Mouse (Mus musculus) frontal cortex, postnatal 36 days (tissue): Measurements from ENCODE around the gene Esrra.
A peak's percentile ranks its signal among the peaks of the same experiment; 100 is the strongest.

Experiments
- DNase-seq, 2 experiments: peaks; one replicate each; pipeline ENCODE4 v3.0.0; 2022; ENCODE audit warnings: low spot score in 2 of 2

The Esrra gene

DNA sequence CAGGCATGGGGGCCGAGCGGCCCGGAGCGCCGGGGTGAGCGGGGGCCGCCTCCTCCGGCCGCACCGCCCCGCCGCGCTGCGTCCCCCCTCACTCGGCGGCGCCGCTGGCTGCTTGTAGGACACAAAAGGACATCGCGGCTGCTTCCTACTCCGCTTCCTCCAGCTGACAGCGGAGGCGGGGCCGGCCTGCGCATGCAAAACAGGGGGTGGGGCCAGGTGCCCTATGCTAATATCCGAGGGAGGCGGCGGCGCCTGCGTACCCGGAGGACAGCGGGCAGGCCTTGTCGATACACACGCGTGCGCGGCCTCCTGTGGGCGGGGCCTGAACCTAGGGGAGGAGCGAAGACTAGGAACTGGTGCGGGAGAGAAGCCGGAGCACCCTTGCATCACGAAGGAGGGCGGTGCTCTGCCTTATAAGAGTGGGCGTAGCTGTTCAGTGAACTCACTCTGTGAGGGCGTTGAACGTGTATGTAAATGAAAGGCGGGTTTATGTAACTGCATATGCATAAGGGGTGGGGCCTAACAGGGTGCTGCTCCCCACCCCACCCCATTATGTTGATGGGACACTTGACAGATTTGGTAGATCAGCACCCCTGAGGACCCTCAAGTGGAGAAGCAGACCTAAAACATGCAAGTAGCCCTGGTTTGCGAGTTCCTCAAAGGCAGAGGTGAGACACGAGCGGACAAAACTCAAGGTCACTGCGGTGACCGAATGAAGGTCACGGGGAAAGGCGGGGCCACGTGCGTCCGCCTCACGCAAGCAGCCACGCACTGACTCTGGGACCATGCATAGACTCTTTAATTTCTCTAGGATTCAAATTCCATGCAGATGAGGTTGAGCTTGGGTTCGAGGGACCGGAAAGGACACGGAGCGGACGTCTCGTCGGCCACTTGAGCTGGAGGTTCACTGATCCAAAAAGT lies at the start of gene Esrra:
Gene Esrra, minus strand, starts transcription at position 167 of the 921 bp plus-strand sequence.
- DNase-seq, result peak; percentile 100

DNA sequence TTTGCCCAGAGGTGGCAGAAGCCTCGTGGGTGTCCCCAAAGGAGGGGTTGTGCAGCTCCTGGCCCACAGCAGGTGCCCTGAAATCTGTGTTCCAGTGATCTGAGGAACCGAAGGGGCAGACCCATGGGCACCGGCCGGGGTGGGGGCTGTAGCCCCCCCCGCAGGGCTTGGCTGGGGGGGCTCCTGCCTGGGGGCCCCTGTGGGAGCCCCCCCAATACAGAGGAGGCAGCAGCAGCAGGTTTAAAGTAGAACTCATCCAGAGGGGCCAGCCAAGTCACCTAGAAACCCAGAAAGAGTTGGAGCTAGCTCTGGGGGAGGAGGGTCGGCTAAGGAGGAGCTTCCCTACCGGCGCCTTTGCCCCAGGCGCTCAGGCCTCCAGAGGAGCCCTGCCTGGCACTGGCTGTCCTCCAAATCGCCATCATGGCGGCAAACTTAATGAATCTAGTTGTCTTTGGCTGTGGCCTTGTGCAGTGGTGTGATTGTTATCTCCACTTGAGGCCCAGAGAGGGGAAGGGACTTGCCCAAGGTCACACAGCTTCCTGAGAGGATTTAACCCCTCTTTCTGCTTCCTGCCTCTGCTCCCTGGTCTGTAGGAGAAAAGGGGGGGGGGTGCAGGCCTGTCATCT lies 49.0 kb upstream of the Esrra start:
- DNase-seq, result no peak

DNA sequence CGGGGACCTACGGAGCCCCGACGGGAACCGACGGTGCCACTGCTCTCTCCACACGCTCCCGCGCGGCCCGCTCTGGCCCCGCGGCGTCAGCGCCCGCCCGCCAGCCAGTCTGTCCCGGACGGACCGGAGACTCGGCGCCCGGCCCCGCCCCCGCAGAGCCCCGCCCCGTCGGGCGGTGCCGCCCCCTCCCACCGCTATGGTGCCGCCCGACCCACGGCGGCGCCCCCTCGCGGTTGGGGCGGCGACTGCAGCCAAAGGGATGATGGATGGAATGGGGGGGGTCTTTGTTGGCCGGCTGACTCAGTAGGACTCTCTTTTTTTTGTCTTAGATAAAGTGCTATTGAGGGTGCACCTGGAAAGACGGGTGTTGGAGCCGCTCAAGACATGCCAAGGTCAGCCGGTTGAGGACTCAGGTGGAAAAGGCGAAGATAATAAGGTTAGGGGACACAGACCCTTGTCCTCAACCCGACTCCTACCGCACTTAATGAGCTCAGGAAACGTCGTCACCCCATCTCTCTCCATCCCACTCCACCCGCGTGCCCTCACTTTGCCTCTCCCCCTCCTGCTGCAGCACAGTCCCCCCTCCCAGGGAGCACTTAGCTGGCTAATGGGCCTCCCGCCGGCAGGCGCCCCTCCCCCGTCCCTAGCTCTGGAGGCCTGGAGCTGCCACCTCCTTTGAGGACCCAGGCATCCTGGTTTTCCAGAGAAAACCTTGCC lies 48.2 kb upstream of the Esrra start:
- no peak for DNase-seq

DNA sequence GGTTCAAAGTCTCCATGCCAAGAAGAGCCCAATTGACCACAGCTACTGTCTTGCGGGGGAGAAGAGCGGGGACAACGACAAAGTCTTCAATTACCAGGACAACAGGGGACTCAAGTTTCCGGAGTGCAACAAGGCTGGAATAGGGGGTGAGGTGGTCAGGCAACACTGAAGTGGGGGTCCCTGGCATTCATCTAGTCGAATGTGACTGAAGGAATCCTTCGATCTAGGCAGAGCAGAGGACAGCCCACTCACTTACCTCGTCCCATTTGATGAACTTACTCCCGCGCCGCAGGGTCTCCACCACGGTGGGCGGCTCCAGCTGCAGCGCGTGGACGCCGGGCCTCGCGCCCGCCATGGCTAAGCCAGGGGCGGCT lies 47.7 kb upstream of the Esrra start:
- DNase-seq, result no peak

DNA sequence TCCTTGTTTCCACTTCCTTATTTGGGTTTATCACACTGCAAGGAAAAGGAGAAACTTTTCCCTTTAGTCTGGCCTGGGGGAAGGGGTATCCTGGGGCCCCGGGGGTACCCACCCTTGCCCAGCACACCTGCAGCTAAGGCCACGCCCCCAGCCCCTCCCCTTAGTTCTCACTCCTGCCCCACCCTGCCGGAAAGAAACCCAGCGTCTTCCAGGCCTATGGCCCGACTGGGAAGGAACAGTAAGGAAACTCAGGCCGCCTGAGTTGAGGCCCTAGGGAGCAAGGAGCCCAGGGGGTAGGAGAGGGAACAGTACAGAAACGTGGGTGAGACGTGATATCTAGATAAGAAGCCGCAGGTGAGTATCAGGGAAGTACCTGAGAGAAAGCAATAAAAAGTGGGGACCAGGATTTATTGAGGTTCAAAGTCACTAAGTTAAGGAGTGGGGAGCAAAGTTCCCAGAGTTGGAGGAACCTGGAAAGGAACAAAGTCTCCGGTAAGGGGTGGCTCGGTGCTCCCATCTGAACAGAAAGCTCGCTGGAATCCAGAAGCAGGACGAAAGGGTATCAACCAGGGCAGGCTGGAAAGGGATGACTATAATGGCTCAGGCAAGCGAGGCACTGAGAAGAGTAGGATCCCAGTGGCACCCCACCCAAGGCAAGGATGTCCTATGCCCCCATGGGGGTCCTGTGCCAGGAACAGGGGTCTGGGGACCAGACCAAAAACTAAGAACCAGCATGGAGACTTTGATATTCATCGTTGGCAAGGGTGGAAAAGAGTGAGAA lies 47.1 kb upstream of the Esrra start:
- DNase-seq, result no peak

DNA sequence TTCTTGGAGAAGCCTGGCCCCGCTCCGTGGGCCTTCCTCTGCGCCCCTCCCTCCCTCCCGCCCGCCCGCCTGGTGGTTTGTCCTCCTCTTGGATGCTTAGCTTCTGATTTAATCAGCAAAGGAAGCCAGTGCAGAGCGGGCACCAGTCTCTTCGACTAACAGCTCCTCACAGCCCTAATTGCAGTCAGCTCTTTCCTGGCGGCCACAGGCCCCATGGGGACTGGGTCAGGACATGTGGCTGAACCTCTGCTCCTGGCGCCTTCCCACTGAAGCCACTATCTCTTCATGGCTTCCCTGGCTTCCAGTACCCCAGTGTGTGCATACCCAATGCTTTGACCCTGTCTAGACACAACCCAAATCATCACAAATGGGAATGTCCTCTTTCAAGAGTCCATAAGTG lies 34.8 kb upstream of the Esrra start:
- no peak for DNase-seq

DNA sequence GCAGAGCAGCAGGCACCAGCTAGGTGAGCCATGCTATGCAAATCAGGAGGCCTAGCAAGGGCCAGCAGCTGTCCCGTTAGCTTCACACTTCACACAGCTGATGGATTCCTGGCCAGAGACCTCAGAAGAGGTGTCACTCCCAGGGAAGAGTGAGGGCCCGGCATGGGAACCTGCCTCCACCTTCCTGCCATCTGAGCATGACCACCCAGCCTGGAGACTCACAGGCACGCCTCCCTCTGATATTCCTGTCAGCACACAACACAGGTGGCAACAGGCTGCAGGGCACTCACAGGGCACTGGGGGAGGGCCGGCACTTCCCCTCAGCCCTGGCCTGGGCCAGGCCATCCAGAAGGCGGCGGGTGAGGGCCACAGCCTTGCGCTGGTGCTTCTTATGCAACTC lies 33.8 kb upstream of the Esrra start:
- no peak for DNase-seq

DNA sequence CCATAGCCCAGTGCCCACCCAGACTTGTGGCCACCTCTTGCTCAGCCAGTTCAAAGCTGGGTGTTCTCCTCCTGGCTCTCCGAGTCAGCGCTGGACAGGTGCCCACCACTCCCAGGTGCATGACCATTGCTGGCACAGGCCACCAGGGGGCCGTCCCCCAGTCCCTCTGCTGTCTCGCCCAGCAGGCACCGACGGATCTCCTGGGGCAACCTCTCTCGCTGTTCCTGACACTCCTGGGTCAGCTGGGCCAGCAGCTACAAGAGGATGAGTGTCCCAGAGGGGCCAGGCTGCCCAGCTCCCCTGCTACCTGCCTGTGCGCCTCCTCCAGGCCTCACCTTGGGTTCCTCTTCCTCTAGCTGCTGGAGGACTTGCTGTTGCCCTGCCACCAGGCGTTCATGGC lies 32.4 kb upstream of the Esrra start:
- no peak for DNase-seq

DNA sequence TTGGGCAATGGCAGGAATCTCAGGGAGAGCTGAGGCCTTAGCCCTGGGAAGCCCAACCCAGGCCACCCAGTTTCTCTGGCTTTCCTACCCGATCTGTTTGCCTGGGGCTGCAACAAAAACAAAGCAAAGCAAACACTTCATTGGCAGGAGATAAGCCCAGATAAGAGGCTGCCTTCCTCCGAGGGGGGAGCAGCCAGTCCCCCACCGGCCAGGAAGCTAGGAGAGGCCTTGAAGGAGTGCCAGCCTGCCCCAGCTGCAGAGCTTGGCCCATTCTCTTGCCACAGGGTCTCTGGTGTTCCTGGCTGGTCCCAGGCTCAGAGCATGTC lies 31.1 kb upstream of the Esrra start:
- DNase-seq, result no peak

DNA sequence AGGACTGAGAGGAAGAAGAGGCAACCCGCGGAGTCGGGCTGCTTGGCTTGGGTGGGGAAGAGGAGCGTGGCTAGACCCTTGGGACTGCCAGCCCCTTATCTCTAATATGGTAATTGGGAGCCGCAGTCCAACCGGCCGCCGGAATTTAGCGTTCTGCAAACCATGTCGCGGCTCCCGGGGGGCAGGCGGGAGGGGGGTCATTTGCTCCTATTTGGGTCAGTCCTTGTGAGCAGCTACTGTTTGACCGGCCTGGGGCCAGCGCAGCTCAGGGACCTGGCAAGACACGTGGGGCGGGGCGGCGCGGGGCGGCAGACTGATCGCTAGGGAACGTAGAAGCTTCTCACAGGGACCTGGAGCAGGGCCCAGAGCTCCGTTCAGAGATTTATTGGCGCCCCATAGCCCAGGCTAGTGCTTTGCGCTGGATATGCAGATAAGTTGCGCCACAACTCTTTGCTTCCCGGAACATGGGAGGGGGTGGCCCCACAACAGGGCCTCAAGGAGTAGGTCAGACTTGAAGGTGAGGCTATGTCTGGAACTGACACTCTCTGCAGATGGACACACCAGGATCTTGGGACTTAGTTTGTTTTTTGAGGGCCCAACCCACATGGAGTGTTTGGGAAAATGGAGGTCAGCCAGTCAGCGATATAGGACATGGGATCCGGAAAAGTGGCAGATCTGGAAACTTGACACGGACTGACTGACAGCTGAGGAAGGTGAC lies 30.5 kb upstream of the Esrra start:
- DNase-seq, result peak in 1 of 2 experiments; percentile 75

DNA sequence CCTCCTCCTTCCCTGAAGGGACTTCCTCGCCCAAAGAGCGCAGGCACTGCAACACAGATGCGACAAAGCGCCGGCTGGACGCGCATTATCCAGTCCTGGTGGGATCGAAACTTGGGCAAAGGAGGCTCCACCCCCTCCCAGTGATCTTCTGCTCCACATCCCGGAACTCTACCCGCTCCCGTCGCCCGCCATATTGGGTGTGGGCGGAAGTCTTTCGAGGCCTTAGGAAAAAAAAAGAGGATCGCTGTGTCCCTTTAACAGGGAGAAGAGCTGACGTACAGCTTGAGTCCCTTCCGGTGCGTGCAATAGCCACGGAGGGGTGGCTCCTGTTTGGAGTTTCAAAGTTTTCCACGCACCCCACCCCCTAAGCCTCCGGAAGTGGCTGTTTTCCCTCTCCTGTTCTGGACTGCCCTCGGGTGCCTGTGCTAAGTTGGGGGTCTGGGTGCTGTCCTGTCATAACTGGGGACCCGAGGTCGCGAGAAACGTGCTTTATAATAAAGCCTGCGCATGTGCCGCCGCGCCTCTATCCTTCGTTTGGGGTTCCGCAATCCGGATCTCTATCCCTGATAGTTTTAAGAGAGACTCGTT lies 29.9 kb upstream of the Esrra start:
- DNase-seq, result peak; percentile 94 to 96

DNA sequence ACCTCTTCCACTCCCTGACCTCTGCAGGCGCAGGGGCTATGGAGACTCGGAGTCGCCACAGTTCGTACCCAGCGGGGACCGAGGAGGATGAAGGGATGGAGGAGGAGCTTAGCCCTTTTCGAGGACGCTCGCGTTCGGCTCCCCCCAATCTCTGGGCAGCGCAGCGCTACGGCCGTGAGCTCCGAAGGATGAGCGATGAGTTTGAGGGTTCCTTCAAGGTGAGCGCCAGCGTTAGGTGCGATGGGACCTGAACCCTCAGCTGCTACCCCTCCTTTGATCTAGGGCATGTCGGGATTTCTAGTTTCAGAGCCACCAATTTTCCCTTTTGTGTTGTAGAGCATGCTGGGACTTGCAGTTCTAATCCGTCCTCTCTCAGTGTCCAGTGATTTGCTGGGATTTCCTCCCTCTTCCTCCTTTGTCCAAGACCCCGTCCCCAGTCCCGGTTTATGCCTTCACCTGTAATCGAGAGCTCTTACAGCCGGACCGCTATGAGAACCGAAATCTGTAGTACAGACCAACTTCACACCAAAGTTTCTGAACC lies 29.1 kb upstream of the Esrra start:
- DNase-seq, result peak; percentile 70 to 78

DNA sequence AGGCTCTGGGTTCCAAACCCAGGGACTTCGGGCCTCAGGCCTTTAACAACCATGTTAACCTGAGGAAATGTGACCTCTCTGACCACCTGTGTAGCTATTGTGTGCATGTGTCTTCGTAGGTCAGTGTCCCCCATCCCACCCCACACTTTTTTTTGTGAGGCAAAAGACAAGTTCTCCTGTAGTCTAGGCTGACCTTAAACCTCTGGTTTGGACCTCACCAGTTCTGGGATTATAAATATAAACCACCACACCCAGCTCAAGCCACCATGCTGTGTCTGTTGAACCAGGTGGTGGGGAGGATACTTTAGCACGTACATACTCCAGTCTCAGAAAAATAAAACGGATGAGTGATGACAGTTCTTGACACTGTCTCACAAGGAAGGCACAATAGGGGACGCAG lies 28.3 kb upstream of the Esrra start:
- no peak for DNase-seq

DNA sequence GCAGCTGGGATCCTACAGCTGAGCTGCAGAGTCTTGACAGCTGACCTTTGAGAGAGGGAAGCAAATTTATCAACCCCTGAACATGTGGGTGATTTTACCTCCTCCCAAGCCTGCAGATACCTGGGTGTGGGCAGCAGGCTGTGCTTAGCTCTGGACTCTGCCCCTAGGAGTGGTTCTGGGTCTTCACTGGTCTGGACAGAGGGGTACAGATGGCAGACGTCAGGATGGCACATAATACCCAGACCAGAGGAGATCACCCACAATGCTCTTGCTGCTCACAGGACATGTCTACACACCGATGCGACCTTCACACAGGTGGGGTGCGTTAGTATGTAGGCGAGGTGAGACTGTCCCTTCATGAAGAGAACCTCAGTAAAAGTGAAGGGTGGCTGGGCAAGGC lies 27.9 kb upstream of the Esrra start:
- DNase-seq, result no peak

DNA sequence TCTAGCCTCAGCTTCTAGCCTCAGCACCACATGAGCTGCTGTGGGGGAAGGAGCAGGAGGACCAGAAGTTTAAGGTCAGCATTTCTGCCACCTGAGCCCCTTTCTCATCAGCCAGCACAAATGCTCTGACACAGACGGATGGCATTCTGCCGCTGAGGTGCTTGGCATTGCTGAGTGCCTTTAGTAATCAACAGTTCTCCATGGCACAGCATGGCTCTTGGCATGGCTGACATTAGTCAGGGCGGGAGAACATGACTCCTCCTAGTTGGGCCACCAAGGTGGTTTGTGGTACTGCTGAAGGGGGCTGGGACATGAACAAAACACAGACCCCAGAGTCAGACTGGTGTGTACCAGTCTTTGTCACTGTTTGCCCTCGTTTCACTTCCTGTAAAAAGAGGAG lies 26.6 kb upstream of the Esrra start:
- DNase-seq, result no peak

DNA sequence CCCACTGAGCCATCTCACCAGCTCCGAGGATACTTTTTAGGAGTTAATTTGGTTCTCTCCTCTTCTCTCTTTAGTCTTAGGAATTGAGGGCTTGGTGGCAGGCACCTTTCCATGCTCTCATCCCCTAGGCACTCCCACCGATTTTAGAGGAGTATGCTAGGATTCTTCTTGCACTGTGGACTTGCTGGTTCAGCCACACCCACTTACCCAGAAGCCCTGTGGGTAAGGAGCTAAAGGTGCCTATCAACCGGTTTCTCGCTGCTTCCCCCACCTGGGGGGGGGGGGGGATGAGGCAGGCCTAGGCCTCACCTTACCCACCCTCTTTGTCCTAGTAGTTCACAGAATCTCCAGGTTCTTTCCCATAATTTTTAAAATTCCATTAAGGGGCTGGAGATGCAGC lies 26.1 kb upstream of the Esrra start:
- no peak for DNase-seq

DNA sequence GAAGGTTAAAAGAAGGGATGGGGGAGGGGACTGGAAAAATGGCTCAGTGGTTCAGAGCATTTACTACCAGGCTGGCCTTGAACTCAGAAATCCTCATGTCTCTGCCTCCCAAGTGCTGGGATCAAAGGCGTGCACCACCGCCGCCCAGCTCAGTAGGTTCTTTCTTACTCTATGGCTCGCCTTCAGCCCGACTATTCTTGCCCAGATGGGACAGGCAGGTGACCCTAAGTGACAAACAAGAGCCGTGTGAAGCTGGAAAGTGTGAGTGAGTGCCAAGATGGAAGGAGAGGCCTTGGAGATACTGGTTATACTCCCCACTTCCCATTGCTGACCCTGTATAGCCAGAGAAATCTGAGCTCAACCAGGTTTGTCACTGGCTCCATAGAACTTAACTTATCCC lies 22.1 kb upstream of the Esrra start:
- no peak for DNase-seq

DNA sequence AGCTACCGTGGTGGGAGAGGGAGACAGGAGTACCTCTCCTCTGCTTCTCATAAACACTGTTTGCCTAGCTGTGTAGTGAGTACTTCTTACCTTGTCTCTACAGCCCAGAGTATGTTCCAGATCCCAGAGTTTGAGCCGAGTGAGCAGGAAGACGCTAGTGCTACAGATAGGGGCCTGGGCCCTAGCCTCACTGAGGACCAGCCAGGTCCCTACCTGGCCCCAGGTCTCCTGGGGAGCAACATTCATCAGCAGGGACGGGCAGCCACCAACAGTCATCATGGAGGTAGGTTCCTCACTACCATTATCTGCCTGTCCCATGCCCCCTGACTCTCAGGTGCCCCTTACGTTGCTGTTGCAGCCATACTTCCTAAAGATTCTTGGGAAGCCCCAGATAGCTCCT lies 21.2 kb upstream of the Esrra start:
- no peak for DNase-seq

DNA sequence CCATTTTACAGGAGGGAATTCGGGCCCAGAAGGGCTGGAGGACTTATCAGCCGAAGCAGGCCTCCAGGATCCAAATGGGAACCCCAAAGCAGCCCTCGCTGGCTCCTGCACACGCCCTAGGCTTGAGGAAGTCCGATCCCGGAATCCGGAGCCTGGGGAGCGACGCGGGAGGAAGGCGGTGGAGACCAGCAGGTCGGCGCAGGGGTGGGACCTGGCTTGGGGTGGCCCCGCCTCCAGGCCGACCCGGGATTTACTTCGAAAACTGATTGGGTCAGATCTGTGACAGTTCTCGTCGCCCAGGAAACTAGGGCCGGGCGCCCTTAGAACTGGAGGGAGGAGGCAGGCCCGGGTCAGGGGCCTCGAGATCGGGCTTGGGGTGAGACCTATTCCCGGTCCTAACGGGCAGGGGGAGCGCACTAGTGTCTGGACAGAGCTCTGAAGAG lies 20.7 kb upstream of the Esrra start, which contains the start of gene Gpr137:
Gene Gpr137, minus strand, starts transcription at position 232 of the 443 bp plus-strand sequence.
- peak; percentile 90 to 95 for DNase-seq
